Mouse (Mus musculus) CD4-positive naive resting alpha-beta T cell, adult 57 days (primary cell): ENCODE results near the gene Zfp382. TPM values are rescaled to one million over a fixed set of nuclear protein-coding genes. Genes with fewer than 3 reads are reported as not detected.

ENCODE experiments used
- total RNA-seq: library from RNA; stranded (reverse); gene quantifications from one replicate; pipeline ENCODE4 v1.2.4, GENCODE M21; 2023

The Zfp382 gene
- total RNA-seq = 10.4 TPM

DNA sequence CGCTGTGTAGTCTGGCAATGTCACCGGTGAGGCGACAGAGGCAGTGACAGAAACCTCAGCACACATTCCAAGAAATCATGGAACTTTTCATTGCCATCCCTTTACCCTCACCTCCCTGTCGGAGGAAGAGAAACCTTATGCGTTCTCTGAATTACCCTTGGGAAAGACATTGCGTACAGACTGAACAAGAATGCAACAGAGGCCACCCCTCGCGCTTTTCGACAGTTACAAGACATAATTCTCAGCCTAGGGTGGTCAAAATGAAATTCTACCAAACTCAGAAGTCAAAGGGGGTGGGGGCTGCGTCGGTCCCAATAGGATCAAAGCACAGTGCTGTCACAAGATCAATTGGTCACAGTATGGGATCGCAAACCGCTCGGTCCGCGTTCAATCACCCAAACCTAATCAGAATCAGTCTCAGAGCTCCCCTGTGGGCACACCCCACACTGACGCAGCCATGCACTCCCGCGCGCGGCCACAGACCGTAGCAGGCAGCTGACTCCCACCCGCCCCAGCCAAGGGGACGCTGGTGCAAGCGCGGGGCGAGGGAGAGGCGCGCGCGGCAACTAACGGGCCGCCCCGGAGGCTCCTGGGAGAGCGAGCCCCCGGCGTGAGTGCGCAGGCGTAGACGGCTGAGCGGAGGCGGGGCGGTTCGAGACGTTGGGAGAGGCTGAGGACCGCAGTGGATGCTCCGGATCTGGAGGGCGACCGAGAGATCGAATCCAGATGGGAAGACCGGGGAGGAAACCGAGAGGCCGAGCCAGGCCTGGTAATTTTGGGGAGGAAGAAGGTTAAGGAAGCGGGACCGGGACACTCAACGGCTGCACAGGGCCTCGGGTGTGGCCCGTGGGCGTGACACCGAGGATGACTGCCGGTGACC is at the start of gene Zfp382:
TSS of gene Zfp382 (plus strand) at position 635 of the 880 bp plus-strand sequence.

DNA sequence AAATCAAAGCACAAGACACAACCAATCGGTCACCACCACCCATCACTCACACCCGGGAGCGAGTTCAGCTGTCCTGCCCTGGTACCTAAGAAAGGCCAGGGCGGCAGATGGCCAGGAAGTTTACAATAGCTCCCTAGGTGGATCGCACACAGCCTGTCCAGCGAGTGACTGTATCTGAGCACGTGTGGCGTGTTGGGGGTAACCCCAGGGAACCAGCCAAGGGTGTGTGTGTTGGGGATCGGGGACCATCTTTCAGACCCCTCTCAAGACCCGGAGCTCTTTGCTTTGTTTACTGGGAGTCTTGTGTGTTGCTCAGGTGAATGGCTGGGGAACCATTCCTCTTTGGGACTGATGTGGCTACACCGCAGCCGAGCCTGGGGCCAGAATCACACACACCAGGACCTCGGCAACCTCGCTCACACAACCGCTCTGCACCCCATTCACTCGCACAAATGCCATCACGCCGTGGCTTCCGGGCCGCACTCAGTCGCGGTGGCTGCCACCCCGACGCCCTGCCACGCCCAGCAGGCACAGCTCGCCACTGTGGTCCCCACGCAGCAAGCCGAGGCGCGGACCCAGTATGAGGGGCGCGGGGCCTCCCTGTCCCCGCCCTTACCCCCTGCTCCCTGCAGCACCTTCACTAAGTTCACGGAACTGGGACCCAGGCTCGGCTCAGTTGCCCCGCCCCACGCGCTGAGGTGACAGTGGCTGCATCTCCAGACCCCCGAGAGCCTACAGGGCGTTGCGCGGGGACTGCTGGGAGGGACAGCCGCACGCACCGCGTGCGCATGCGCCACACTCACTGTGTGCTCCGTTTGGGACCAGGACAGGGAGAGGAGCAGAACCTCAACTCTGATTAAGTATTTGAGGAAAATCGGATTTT is 49.4 kb upstream of the Zfp382 start, which contains the start of gene Zfp82:
TSS of gene Zfp82 (minus strand) at position 755 of the 883 bp plus-strand sequence.

DNA sequence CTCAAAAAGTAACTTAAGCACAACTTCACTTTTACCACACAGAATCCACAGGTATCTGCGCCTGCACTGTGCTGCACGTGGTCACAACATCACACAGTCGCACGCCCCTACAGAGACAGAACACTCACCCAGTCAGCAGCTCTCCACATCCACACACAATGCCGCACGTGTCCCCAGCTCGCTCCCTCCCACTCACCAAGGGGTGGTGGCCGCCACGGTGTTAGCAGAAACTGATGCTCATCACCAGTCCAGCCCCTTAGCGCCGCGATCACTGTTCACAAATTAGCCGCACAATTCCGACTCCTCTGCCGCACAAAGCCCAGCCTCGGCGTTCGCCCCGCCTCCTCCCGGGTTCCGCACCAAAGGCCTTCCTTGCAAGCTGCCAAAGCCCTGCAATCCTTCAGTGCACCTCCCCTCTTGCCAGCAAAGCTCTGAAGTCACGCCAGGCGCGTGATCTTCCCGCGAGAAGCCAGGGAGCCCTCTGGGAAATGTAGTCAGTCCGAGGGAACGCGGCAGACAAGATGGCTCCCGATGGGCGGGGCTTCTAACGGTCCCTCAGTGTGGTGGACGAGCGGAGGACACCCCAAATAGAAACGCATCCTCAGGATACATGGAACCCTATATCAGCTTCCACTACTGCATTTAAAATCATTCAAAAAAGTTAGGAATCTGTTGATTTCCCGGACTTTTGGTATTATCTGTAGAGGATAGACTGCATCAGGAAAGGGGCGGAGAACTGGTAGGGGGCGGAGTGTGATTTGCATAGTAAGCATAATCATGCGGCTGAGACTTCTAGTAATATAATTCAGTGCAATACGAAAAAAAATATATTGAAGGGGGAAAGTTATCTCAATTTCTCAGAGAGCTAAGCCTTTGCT is 31.4 kb upstream of the Zfp382 start, which contains the start of the genes Gm26920 and Zfp566:
TSS of gene Gm26920 (minus strand) at position 319 of the 878 bp plus-strand sequence.
TSS of gene Zfp566 (minus strand) at position 436 of the 878 bp plus-strand sequence.

DNA sequence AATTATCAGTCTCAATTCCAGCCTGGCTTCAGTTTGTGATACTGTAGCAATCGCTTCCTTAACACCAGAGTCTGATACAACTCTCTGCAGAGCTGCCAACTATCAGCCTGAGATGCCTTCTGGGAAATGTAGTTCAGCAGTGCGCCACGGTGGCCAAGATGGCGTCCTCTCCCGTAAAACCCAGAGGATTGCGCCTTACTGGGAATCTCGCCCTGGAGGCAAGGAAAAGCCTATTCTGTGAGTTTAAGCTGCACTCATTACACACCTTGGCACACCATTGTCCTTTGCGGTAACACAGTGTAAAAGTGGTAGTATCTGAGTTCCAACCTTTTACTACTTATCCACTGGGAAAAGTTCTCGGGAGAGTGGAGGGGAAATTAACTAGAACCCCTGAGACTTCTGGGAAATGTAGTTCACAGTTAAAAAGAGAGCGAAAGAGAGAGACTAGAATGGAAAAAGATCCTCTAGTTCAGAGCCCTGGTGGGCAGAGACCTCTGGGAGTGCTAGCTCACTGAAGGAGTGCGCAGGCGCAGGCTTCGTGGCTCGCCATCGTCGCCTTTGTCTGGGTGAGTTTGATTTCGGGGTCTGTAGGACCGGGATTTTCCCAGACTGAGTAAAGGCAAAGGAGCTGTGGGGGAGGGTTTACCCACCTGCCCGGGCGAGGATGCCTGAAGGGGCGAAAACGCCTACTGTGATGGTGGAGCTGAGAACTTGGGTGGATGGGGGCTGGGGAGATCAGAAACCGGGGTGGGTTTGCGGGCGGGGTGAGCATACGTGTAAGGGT is 26.9 kb upstream of the Zfp382 start, which contains the start of gene Zfp260:
TSS of gene Zfp260 (plus strand) at position 132 of the 784 bp plus-strand sequence.

DNA sequence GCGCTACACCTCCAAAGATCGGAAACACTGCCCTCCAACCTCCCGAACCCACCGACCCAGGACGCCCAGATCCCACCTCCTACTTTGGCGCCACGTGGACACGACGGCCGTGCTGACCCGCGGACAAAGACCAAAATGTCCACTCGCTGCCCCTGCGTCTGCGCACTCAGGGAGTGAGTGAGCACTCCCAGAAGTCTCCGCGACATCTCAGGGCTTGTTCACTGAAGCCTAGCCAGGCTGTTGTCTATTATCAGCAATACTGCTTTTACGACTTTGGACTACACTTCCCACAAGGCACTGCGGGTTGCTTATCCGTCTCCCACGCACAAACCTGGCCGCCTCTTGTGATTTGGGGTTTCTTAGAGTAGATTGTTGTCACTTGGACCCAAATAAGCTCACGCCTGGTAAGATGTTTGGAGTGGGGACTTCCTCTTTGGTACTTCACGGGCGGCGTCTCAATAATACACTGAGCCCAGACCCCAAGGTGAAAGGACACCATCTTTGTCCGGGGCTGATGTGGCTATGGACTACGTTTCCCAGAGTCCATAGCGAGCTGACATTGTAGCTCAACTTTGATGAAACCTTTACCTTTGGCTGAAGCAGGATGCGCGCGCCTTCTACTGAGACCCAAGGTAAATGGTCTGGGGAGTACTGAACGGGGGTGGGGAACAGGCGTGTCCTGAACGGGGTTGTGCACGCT is 48.0 kb downstream of the Zfp382 start, which contains the start of gene Zfp146:
TSS of gene Zfp146 (minus strand) at position 168 of the 700 bp plus-strand sequence.

DNA sequence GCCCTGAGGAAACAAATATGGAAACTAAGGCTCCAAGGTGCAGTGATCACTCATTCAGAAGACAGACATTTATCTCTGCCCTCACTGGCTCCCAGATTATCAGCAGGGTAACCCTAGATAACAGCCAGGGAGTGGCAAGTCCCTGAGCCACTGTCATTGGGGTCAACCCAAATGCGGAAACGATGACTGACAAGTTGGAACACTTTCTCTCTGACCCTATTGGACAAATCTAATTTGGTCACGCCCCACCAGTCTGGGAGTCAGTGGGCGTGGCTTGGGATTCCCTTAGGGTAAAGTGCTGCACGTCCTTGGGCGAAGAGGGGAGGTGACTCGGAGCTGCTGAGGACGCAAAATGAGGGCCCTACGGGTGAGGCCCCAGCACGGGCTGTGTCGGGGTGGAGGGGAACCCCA is 62.1 kb downstream of the Zfp382 start, which contains the start of gene Cox7a1:
TSS of gene Cox7a1 (plus strand) at position 266 of the 411 bp plus-strand sequence.

Other genes with a start within 250 kb of the Zfp382 start
- gene Zfp27, start 215.4 kb upstream of the Zfp382 start, total RNA-seq = 8.3 TPM
- 3.7 TPM for gene Zfp383, start 213.7 kb upstream of the Zfp382 start, total RNA-seq
- gene Zfp74, start 167.9 kb upstream of the Zfp382 start, total RNA-seq = 10.7 TPM
- gene Zfp568, start 138.0 kb upstream of the Zfp382 start, total RNA-seq = 21.7 TPM
- gene Zfp14, start 70.6 kb upstream of the Zfp382 start, total RNA-seq = 7.3 TPM
- gene Zfp82, start 49.0 kb upstream of the Zfp382 start, total RNA-seq = 3.9 TPM
- 3.0 TPM for gene Gm26920, start 31.5 kb upstream of the Zfp382 start, total RNA-seq
- 7.2 TPM for gene Zfp566, start 31.4 kb upstream of the Zfp382 start, total RNA-seq
- 38.4 TPM for gene Zfp260, start 27.2 kb upstream of the Zfp382 start, total RNA-seq
- 50.5 TPM for gene Zfp146, start 47.8 kb downstream of the Zfp382 start, total RNA-seq
- not detected for gene Cox7a1, start 62.2 kb downstream of the Zfp382 start, total RNA-seq
- 145 TPM for gene Capns1, start 76.9 kb downstream of the Zfp382 start, total RNA-seq
- gene Polr2i, start 110.0 kb downstream of the Zfp382 start, total RNA-seq = 25.1 TPM
- 15.5 TPM for gene Tbcb, start 110.3 kb downstream of the Zfp382 start, total RNA-seq
- not detected for gene Ovol3, start 113.8 kb downstream of the Zfp382 start, total RNA-seq
- 1.6 TPM for gene Thap8, start 158.2 kb downstream of the Zfp382 start, total RNA-seq
- 6.8 TPM for gene Wdr62, start 158.5 kb downstream of the Zfp382 start, total RNA-seq
- gene Clip3, start 169.8 kb downstream of the Zfp382 start, total RNA-seq = 0.38 TPM
- 54.2 TPM for gene Alkbh6, start 186.8 kb downstream of the Zfp382 start, total RNA-seq
- gene Syne4, start 192.9 kb downstream of the Zfp382 start, total RNA-seq = 5.9 TPM
- 9.7 TPM for gene E130208F15Rik, start 199.8 kb downstream of the Zfp382 start, total RNA-seq
- 14.8 TPM for gene Sdhaf1, start 202.0 kb downstream of the Zfp382 start, total RNA-seq
- not detected for gene Lrfn3, start 240.8 kb downstream of the Zfp382 start, total RNA-seq